Comparison of ENCODE assay signal across 9 mouse cellular contexts in the genomic region with DNA sequence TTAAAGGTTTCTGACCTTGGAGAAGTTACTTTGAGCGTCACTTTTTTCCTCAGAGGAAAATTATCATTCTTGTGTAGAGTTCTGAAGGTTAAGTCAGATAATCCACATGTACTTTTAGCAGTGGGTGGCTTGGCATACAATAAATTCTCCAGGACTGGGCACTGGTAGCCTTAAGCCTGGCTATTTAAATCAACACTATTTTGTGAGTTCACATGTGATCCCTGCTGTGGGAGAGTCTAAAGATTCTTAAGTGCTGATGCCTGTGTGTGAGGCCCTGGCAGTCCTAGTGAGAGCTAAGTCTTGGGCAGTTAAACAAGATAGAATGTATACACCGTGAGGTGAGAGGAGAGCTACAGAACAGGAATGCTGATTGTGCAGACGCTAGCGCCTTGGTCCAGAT. TPM values are rescaled to one million over a fixed set of nuclear protein-coding genes. Genes with fewer than 3 reads are reported as not detected.
DNase-seq lines count a peak whose midpoint lies in the region; ATAC-seq and TF ChIP-seq lines count a peak whose summit lies in the region.
"Had no signal": no experiment of that assay in that cellular context is flagged by ENCODE, and none has a peak within 500 bp of the region (broad histone marks: within the 10 kb centered on the region; RNA-seq: fewer than 3 reads in every experiment).

No protein-coding gene starts in this region.

- peak overlapping the region; percentile 75 for H3K4me3 ChIP-seq in layer of hippocampus, adult 2 months
- peak overlapping the region; percentile 97 for H3K4me3 ChIP-seq in embryonic facial prominence, embryonic 12.5 days
- H3K4me3 ChIP-seq in hindbrain, postnatal 0 days (ENCODE audit: low read length): peak overlapping the region; percentile 83
- peak overlapping the region; percentile 82 for H3K4me3 ChIP-seq in myocyte

- H3K4me2 ChIP-seq in embryonic facial prominence, embryonic 12.5 days (replicated peaks): peak overlapping the region; percentile 60
- H3K4me2 ChIP-seq in hindbrain, postnatal 0 days (ENCODE audit: low read depth, low read length): peak overlapping the region; percentile 59
- peak overlapping the region; percentile 78 for H3K4me2 ChIP-seq in myocyte (ENCODE audit: low read depth)

- peaks cover 25% of the 10 kb centered on the region for H3K4me1 ChIP-seq in embryonic facial prominence, embryonic 12.5 days
- H3K4me1 ChIP-seq in hindbrain, postnatal 0 days (ENCODE audit: insufficient read depth, low read length): peaks cover 17% of the 10 kb centered on the region

- H3K9me3 ChIP-seq in embryonic facial prominence, embryonic 12.5 days: no peaks in the 10 kb centered on the region
- no peaks in the 10 kb centered on the region for H3K9me3 ChIP-seq in hindbrain, postnatal 0 days (ENCODE audit: low read length)

- no peak for DNase-seq in layer of hippocampus, adult 2 months (ENCODE audit: low spot score in 2 of 2)
- DNase-seq in layer of hippocampus, postnatal 25 days (ENCODE audit: extremely low spot score in 1 of 2, low spot score in 1 of 2): no peak
- DNase-seq in hindbrain, postnatal 0 days (ENCODE audit: low spot score): no peak
- no peak for DNase-seq in left cerebral cortex, postnatal 36 days (ENCODE audit: low spot score in 2 of 2)
- DNase-seq in thymus, postnatal 25 days: no peak
- no peak for DNase-seq in gastrocnemius, adult 8-10 months (ENCODE audit: low spot score in 2 of 2)

- TF ChIP-seq POLR2A in myocyte (IDR thresholded peaks at IDR 0.05; ENCODE audit: insufficient read length, low read depth): no peak

- intact Hi-C loops in left cerebral cortex, postnatal 36 days (cut with DNase I): no loop called here

- TF ChIP-seq CTCF in layer of hippocampus, adult 2 months (conservative IDR thresholded peaks at IDR 0.05): no peak
- TF ChIP-seq CTCF in hindbrain, postnatal 0 days (IDR thresholded peaks at IDR 0.05; ENCODE audit: low read depth): no peak

- no peak overlapping the region for H3ac ChIP-seq in myocyte (ENCODE audit: control insufficient read depth, insufficient read length)

- no peak for ATAC-seq in embryonic facial prominence, embryonic 12.5 days (ENCODE audit: insufficient number of reproducible peaks, insufficient read depth, low FRiP score, low TSS enrichment)
- ATAC-seq in hindbrain, postnatal 0 days: no peak

- H3K9ac ChIP-seq in embryonic facial prominence, embryonic 12.5 days: peak overlapping the region; percentile 99
- H3K9ac ChIP-seq in hindbrain, postnatal 0 days (replicated peaks; ENCODE audit: low read length): peak overlapping the region; percentile 88

- H3K36me3 ChIP-seq in embryonic facial prominence, embryonic 12.5 days: no peaks in the 10 kb centered on the region
- no peaks in the 10 kb centered on the region for H3K36me3 ChIP-seq in hindbrain, postnatal 0 days (ENCODE audit: insufficient read depth, low read length)
- no peaks in the 10 kb centered on the region for H3K36me3 ChIP-seq in myocyte (ENCODE audit: control insufficient read depth, insufficient read depth)

- no peaks in the 10 kb centered on the region for H3K27me3 ChIP-seq in embryonic facial prominence, embryonic 12.5 days
- no peaks in the 10 kb centered on the region for H3K27me3 ChIP-seq in hindbrain, postnatal 0 days (ENCODE audit: insufficient read depth, low read length)
- no peaks in the 10 kb centered on the region for H3K27me3 ChIP-seq in myocyte (ENCODE audit: control insufficient read depth, insufficient read depth, insufficient read length)

- H3K79me2 ChIP-seq in myocyte (ENCODE audit: control insufficient read depth, insufficient read depth): peaks cover 59% of the 10 kb centered on the region

- H3K27ac ChIP-seq in layer of hippocampus, adult 2 months: no peak overlapping the region
- H3K27ac ChIP-seq in embryonic facial prominence, embryonic 12.5 days: no peak overlapping the region
- H3K27ac ChIP-seq in hindbrain, postnatal 0 days: no peak overlapping the region

- WGBS in embryonic facial prominence, embryonic 12.5 days: 51% methylated on average over 4 of the region's 4 CpGs
- 34% methylated on average over 4 of the region's 4 CpGs for WGBS in hindbrain, postnatal 0 days

TF ChIP-seq in myocyte, 11 proteins besides CTCF, POLR2A, EP300 and RAD21:
- no peak for TF ChIP-seq TCF3 (IDR thresholded peaks at IDR 0.05; ENCODE audit: insufficient read length, low read depth)
- no peak for TF ChIP-seq SRF (IDR thresholded peaks at IDR 0.05; ENCODE audit: control insufficient read depth, insufficient read length, low read depth)
- TF ChIP-seq MYOD1 (IDR thresholded peaks at IDR 0.05; ENCODE audit: control insufficient read depth in 1 of 3, insufficient read length in 2 of 3, low read depth in 2 of 3): no peak
- TF ChIP-seq CEBPB (IDR thresholded peaks at IDR 0.05; ENCODE audit: insufficient read depth, poor library complexity, severe bottlenecking): no peak
- TF ChIP-seq E2F4 (IDR thresholded peaks at IDR 0.05; ENCODE audit: insufficient read depth): no peak
- no peak for TF ChIP-seq REST (IDR thresholded peaks at IDR 0.05; ENCODE audit: insufficient read depth, insufficient read length)
- TF ChIP-seq MYOG (IDR thresholded peaks at IDR 0.05; ENCODE audit: control insufficient read depth in 1 of 3, insufficient read depth in 1 of 3, insufficient read length in 2 of 3, low read depth in 2 of 3): no peak
- no peak for TF ChIP-seq TCF12 (IDR thresholded peaks at IDR 0.05; ENCODE audit: insufficient read depth, poor library complexity, severe bottlenecking)
- TF ChIP-seq POLR2AphosphoS2 (IDR thresholded peaks at IDR 0.05; ENCODE audit: insufficient read length, low read depth): no peak
- no peak for TF ChIP-seq USF1 (IDR thresholded peaks at IDR 0.05; ENCODE audit: low read depth)
- no peak for TF ChIP-seq MAX (IDR thresholded peaks at IDR 0.05; ENCODE audit: low read depth)

RNA-seq across cellular contexts. Expression of gene Slain2, which starts 1.9 kb away (rescaled TPM):
- total RNA-seq in layer of hippocampus, adult 2 months (2021): 10 to 100 TPM; 23.3 to 24.0 TPM
- total RNA-seq in layer of hippocampus, postnatal 25 days (2021): 10 to 100 TPM; 20.3 to 22.2 TPM
- 24.3 and 25.6 TPM in 2 replicates for polyA plus RNA-seq in embryonic facial prominence, embryonic 12.5 days (2016; fragmentation: Nextera tagmentation; extraction: Ambion mirVana)
- total RNA-seq in hindbrain, postnatal 0 days (2014; rRNA removed): 37.4 and 37.5 TPM in 2 replicates
- polyA plus RNA-seq in hindbrain, postnatal 0 days (2015; fragmentation: Nextera tagmentation; extraction: Ambion mirVana): 10.0 and 11.2 TPM in 2 replicates
- 19.0 TPM for polyA plus RNA-seq in myocyte (2012; fragmentation: generic; extraction: Trizol)
- 10 to 100 TPM; 22.6 to 26.0 TPM for total RNA-seq in left cerebral cortex, postnatal 36 days (2021)
- 100 to 1,000 TPM; 104 to 133 (median 117) TPM for total RNA-seq in gastrocnemius, adult 8-10 months (2022)

RNA-seq across cellular contexts. Expression of gene Tec, which starts 47.8 kb away (rescaled TPM):
- 1 to 10 TPM; 1.1 to 1.8 TPM for total RNA-seq in layer of hippocampus, adult 2 months (2021)
- 1 to 10 TPM in 1 of 2 experiments, under 1 TPM in 1; 0.94 to 1.4 TPM for total RNA-seq in layer of hippocampus, postnatal 25 days (2021)
- polyA plus RNA-seq in embryonic facial prominence, embryonic 12.5 days (2016; fragmentation: Nextera tagmentation; extraction: Ambion mirVana): 3.3 and 5.2 TPM in 2 replicates
- total RNA-seq in hindbrain, postnatal 0 days (2014; rRNA removed): 3.0 and 4.9 TPM in 2 replicates
- polyA plus RNA-seq in hindbrain, postnatal 0 days (2015; fragmentation: Nextera tagmentation; extraction: Ambion mirVana): 3.6 and 5.0 TPM in 2 replicates
- 1.5 TPM for polyA plus RNA-seq in myocyte (2012; fragmentation: generic; extraction: Trizol)
- total RNA-seq in left cerebral cortex, postnatal 36 days (2021): 1 to 10 TPM; 4.2 to 4.8 TPM
- total RNA-seq in gastrocnemius, adult 8-10 months (2022): 1 to 10 TPM; 1.1 to 2.6 (median 1.6) TPM

RNA-seq across cellular contexts. Expression of gene Gm10135, which starts 58.5 kb away (rescaled TPM):
- total RNA-seq in layer of hippocampus, adult 2 months (2021): not detected
- not detected for total RNA-seq in layer of hippocampus, postnatal 25 days (2021)
- polyA plus RNA-seq in embryonic facial prominence, embryonic 12.5 days (2016; fragmentation: Nextera tagmentation; extraction: Ambion mirVana): not detected in 2 replicates
- not detected in 2 replicates for total RNA-seq in hindbrain, postnatal 0 days (2014; rRNA removed)
- not detected in 2 replicates for polyA plus RNA-seq in hindbrain, postnatal 0 days (2015; fragmentation: Nextera tagmentation; extraction: Ambion mirVana)
- polyA plus RNA-seq in myocyte (2012; fragmentation: generic; extraction: Trizol): not detected
- not detected for total RNA-seq in left cerebral cortex, postnatal 36 days (2021)
- not detected for total RNA-seq in gastrocnemius, adult 8-10 months (2022)
- polyA plus RNA-seq: large intestine, adult 2 months had no signal
